Mouse (Mus musculus) olfactory bulb, adult 2 months (tissue): ENCODE data around the gene Fam166b.
A peak's percentile ranks its signal among the peaks of the same experiment; 100 is the strongest.

ENCODE experiments used
- CTCF ChIP-seq: fragments of 200-500 bp; IDR thresholded peaks from 2 replicates; pipeline ENCODE4 v1.5.1; 2012; ENCODE audit warnings: low read depth, mild to moderate bottlenecking, low read length, moderate library complexity; ENCODE audit not compliant: insufficient read depth
- POLR2A ChIP-seq: fragments of 200-500 bp; IDR thresholded peaks from 2 replicates; pipeline ENCODE4 v1.6.1; 2012; ENCODE audit warnings: mild to moderate bottlenecking, low read depth, low read length, moderate library complexity; ENCODE audit not compliant: insufficient read depth

- peak; percentile 25; the same call in 1 of the 2 replicates for TF ChIP-seq POLR2A
- no peak for TF ChIP-seq CTCF
Observed at GRCm38 (mm10) chr4:43443511-43443910, 14.6 kb upstream of the Fam166b start.
